ENCODE assay signal across 12 mouse cellular contexts in genomic region chr13:119177753-119178152, GRCm38 (mm10).
DNase-seq lines count a peak whose midpoint lies in the region; ATAC-seq lines count a peak whose summit lies in the region.
"Had no signal": no experiment of that assay in that cellular context is flagged by ENCODE, and none has a peak within 500 bp of the region (broad histone marks: within the 10 kb centered on the region; RNA-seq: fewer than 3 reads in every experiment).

No protein-coding gene starts in this region.

- peak; percentile 56 for ATAC-seq in common myeloid progenitor, adult 5-6 weeks (replicated peaks; ENCODE audit: low read depth, poor library complexity, severe bottlenecking)
- ATAC-seq: midbrain, embryonic 15.5 days had no signal

- intact Hi-C loops in heart, postnatal 25 days (cut with DNase I), result no loop called here

- DNase-seq in heart, adult 18-20 months, result peak; percentile 7 to 42
- no peak for DNase-seq in heart, postnatal 25 days (ENCODE audit: low spot score)
- peak; percentile 9 for DNase-seq in heart, postnatal 4 days
- DNase-seq in lung, postnatal 4 days, result peak; percentile 39 to 82
- no peak for DNase-seq in spleen, postnatal 4 days (ENCODE audit: low spot score in 2 of 2)
- DNase-seq in urinary bladder, postnatal 4 days (ENCODE audit: low spot score in 2 of 2), result no peak
- no peak for DNase-seq in neural tube, embryonic 10.5 days (ENCODE audit: extremely low spot score, low spot score)
- DNase-seq: adrenal gland, adult 2 months; B cell, adult 2 months; kidney, adult 8-10 months had no signal

Comparison
In these comparisons a context has a peak if more than half of its experiments do, and no peak if none do; other contexts are left out.
1. DNase-seq: peak in heart, adult 18-20 months (2 of 2), heart, postnatal 4 days (single experiment) and lung, postnatal 4 days (2 of 2); none in heart, postnatal 25 days (single experiment), spleen, postnatal 4 days (0 of 2), urinary bladder, postnatal 4 days (0 of 2) and neural tube, embryonic 10.5 days (single experiment).